Mouse (Mus musculus) telencephalon, adult 2 months (tissue): ENCODE measurements around the gene Garnl3.
"Not testable (repeated sequence)": the region's sequence is repeated elsewhere in the genome, so short reads cannot be mapped to it uniquely, and the experiment has no call there.

Experiments used
- DNase-seq: peaks from one replicate; pipeline ENCODE4 v3.0.0-alpha.2; 2011; ENCODE audit warnings: low read depth, low spot score

Gene Garnl3

GRCm38 (mm10) chr2:33024564-33024963 lies 106.9 kb downstream of the Garnl3 start:
- no peak for DNase-seq

DNA sequence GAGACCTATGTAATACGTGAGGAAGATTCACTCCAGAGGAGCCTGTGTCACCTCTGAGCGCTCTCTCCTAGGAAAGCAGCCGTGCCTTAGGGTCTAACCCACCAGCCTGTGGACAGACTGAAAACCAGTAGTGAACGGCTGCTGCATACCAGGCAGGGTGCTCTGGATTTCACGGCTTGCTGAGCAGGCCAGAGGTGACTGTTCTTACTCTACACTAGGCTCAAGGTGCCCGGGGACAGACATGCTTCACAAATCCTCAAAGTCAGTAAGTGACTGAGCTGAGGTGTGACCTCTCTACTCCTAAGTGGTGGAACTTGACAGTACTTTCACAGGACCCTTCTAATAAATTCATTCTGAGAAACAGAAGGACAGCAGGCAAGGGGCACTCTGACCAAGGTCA lies 108.6 kb downstream of the Garnl3 start:
- no peak for DNase-seq

DNA sequence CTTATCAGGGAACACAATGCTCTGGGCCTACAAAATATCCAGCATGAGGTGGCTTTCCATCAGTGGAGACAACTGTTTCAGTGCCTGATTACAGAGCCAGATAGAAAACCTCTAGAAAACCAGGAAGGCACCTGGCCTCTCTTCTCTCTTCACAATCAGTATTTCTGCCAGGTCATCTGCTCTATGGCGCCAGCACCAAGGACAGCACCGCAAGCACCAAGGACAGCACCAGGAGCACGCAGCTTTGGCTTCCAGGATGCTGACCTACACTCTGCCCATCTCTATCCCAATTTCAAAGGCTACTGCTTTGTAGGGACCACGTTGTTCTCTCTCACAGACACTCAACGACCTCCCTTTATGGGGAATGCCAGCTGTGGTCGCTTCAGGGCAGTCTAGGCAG lies 113.4 kb downstream of the Garnl3 start:
- DNase-seq = no peak

DNA sequence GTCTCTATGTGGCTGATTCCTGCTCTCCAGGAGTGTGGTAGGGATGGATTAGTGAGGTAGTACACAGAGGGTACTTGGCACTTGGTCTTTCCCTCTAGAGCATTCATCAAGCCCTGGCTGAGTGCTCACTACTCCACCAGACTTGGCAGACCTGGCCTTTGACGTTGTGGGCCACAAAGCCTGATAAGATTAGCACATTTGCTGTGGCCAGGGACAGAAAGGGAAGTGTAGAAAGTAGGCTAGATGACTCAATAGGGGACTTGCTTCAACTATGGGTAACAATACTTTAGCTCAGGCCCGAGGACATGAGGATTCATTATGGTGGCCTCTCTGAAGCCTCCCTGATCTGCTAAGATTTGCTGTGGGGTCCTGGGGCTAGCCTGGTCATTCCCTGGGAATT lies 114.3 kb downstream of the Garnl3 start:
- DNase-seq = no peak

DNA sequence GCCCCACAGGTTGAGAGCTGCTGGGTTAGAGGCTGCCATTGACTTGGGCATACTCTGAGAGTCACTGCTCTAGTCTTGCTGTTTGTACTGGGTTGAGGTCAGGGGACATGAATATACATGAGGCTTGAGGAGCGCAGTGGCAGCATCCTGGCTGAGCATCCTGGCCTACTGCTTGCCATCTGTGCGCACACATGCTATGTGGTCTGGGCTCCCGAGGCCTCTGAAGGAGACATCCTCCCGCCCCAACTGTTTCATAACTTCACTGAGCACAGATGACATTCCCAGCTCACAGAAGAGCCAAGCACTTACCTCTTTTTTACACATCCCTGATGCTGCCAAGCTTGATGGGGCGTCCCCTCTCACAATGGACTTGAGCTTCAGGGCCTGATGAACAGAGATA lies 116.6 kb downstream of the Garnl3 start:
- DNase-seq = no peak

DNA sequence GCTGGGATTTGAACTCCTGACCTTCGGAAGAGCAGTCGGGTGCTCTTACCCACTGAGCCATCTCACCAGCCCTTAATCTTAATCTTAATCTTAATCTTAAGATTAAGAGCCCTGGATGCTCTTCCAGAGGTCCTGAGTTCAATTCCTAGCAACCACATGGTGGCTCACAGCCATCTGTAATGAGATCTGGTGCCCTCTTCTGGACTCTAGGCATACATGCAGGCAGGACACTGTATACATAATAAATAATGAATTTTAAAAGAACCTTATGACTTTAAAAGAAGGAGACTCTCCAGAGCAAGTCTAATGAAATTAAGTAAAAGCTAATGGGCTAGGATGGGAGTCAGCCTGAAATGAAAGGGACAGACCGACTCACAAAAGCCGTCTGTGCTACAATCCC lies 122.4 kb downstream of the Garnl3 start:
- DNase-seq = not testable (repeated sequence)

GRCm38 (mm10) chr2:33005041-33005440 lies 126.4 kb downstream of the Garnl3 start:
- peak; percentile 60 for DNase-seq

DNA sequence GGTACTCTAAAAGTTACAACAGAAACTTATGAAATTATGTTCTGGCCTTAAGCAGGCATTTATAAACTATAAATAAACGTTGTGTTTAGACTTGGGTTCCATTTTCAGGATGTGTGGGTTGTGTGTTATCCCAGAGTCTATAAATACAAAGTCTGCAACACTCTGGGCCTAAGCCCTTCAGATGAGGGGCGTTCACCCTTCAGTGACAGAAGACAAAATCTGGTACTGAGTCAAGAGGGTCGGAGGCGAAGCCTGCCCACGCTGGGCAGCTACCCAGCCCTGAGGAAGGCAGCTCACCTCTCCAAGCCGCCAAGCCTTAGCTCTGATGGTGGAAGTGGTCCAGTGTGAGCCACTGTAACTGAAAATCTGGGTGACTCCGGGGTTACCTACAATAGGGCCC lies 129.3 kb downstream of the Garnl3 start:
- DNase-seq = peak; percentile 61

GRCm38 (mm10) chr2:32999752-33000151 lies 131.7 kb downstream of the Garnl3 start:
- no peak for DNase-seq

DNA sequence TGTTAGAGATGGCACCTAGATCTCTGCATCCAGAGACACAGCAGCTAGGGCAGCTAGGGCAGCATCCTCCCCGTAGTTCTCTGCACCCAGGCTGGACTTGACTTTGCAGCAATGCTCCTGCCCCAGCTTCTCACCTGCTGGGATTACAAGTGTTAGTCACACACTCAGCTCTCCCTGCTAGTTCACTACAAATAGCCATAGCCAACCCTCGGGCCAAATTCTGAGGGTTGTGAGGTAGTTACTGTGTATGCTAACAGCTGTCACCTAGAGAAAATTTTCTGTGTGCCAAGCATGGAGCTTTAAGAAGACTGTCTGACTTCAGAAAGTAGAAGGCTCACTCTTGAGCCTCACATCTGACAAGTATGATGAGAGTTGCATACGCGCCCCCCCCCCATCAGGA lies 133.7 kb downstream of the Garnl3 start:
- no peak for DNase-seq

GRCm38 (mm10) chr2:32997081-32997480 lies 134.4 kb downstream of the Garnl3 start:
- no peak for DNase-seq

GRCm38 (mm10) chr2:32992130-32992529 lies 139.3 kb downstream of the Garnl3 start:
- no peak for DNase-seq

GRCm38 (mm10) chr2:32990167-32990832 lies 141.2 kb downstream of the Garnl3 start:
- no peak for DNase-seq

- DNase-seq = no peak
Observed at GRCm38 (mm10) chr2:32989376-32989775, 142.1 kb downstream of the Garnl3 start.

DNA sequence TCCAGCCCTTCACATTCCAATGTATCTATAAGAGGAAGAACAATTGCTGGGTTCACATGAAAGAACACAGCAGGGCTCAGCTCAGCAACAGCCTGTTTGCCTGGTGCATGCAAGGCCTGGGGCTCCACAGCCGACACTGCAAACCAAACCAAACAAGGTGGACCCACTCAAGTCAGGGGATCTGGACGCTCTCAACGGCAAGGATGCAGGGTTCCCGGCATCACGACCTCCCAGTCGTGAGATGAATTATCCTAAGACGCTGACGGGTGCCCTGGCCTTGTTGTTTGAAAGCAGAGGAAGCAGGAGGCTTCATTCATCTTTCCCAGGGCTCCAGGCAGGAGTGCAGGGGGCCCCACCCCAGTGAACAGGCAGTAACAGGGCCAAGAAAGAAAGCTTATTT lies 145.6 kb downstream of the Garnl3 start:
- DNase-seq = no peak

DNA sequence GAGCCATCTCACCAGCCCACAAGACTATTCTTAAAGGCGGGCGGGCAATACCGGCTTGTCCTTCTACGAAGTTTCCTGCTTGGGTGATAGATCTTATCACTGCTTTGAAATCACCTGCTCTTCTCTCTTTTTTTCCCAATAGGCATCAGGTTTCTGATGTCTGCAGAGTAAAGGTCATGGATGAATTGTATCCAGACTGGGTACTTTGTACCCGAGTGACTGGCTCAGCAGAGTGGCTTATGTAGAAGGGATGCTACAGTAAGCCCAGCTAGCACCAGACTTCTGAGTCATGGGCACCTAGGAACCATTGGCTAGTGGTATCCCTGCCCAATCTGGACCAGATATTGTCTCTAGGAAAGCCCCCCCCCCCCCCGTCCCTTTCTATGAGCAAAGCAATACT lies 147.8 kb downstream of the Garnl3 start:
- no peak for DNase-seq

- no peak for DNase-seq
Observed at GRCm38 (mm10) chr2:32982700-32983099, 148.8 kb downstream of the Garnl3 start.

DNA sequence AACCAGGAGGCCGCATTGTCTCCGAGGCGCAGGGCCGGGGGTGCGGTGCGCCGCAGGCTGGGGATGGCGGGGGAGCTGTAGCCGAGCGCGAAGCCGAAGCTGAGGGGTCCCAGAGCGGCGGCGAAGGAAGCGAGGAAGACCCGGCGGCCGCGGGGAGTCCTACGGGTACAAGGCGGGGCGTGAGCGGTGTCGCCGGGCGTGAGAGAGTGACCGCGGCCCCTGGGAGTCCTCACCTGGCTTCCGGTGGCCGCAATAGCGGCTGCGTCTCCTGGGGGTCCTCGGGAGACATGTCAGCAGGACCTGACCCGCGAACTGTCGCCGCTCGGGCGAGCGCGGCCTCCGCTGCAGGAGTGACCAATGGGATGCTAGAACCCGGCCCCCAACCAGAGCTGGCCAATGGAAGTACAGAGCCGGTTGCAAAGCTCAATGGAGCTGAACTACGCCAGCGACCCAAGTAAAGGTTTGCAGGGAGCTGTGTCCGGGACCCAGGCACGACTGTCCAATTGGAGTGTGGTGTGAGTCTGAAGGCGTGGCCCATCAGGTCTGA lies 149.7 kb downstream of the Garnl3 start, which contains the start of gene Slc2a8:
TSS of gene Slc2a8 (minus strand) at position 359 of the 547 bp plus-strand sequence.
- DNase-seq = peak; percentile 95

GRCm38 (mm10) chr2:32981281-32981680 lies 150.2 kb downstream of the Garnl3 start:
- DNase-seq = no peak

GRCm38 (mm10) chr2:32979675-32980074 lies 151.8 kb downstream of the Garnl3 start:
- no peak for DNase-seq

DNA sequence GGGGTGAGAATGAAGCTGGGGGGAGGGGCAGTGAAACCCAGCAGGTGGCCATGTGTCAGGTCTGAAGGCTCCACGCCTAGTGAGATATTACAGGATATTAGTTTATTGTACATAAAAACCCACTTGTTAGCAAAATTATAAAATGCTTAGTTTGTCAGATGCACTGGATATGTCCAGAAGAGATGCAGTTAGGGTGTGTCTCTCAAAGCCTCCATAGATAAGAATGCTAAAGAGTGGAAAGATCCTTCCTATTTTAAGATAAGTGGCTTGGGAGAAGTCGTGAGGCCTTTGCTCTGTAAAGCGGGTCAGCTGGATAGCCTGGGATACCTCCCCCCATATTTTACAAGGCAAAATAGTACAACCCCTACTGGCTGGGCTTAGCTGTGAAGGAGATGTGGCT lies 152.8 kb downstream of the Garnl3 start:
- DNase-seq = no peak

- no peak for DNase-seq
Observed at GRCm38 (mm10) chr2:32977114-32977513, 154.3 kb downstream of the Garnl3 start.

- DNase-seq = no peak
Observed at GRCm38 (mm10) chr2:32974216-32974615, 157.2 kb downstream of the Garnl3 start.

- DNase-seq = no peak
Observed at GRCm38 (mm10) chr2:32971235-32971634, 160.2 kb downstream of the Garnl3 start.
